Mouse (Mus musculus) cerebellum, adult 2 months (tissue): ENCODE data around the gene Rsph14. TPM values are rescaled to one million over a fixed set of nuclear protein-coding genes. Genes with fewer than 3 reads are reported as not detected.

Source experiments
- DNase-seq, 2 experiments: peaks; one replicate each; pipeline ENCODE4 v3.0.0; 2021
- H3K27ac ChIP-seq: fragments of 200-500 bp; 2 replicates; pipeline ENCODE4 v1.5.1; 2012; ENCODE audit warnings: low read length, control low read depth, inconsistent platforms; ENCODE audit not compliant: insufficient read depth
- H3K27me3 ChIP-seq: fragments of 200-500 bp; 2 replicates; pipeline ENCODE4 v1.6.1; 2012; ENCODE audit warnings: inconsistent platforms, mild to moderate bottlenecking, low read length, moderate library complexity; ENCODE audit not compliant: control insufficient read depth, insufficient read depth
- H3K4me1 ChIP-seq: fragments of 200-500 bp; 2 replicates; pipeline ENCODE4 v1.6.1; 2011; ENCODE audit warnings: low read length; ENCODE audit not compliant: control insufficient read depth, insufficient read depth
- H3K4me3 ChIP-seq: fragments of 200-500 bp; replicated peaks from 2 replicates; pipeline ENCODE3; 2011; ENCODE audit warnings: mild to moderate bottlenecking, low read depth, low read length, control low read depth; ENCODE audit not compliant: insufficient read depth
- CTCF ChIP-seq: fragments of 200-500 bp; IDR thresholded peaks from 2 replicates; pipeline ENCODE4 v1.5.1; 2011; ENCODE audit warnings: low read depth, mild to moderate bottlenecking, control low read depth, low read length, moderate library complexity, borderline replicate concordance; ENCODE audit not compliant: insufficient read depth
- POLR2A ChIP-seq: fragments of 200-500 bp; IDR thresholded peaks from 2 replicates; pipeline ENCODE4 v1.6.1; 2011; ENCODE audit warnings: low read length, control low read depth, borderline replicate concordance; ENCODE audit not compliant: insufficient read depth
- WGBS: fragments of 180-500 bp; shearing (Covaris S2); methylation state at CpG from one replicate; pipeline ENCODE4 v1.1.7; 2018; 5-methylcytosine and 5-hydroxymethylcytosine counted together
- polyA plus RNA-seq: library from polyadenylated mRNA; depleted of rRNA; stranded (reverse); fragments of >200 nt; gene quantifications from 2 replicates; pipeline ENCODE4 v1.2.3, GENCODE M21; 2012; rRNA removed

The Rsph14 gene
- polyA plus RNA-seq: 0.43 and 0.79 TPM in 2 replicates

- no peak within 1 kb of the TSS for H3K27ac ChIP-seq
- H3K27me3 ChIP-seq: no peaks in the 10 kb centered on the region
- TF ChIP-seq POLR2A (no peak), CTCF (no peak)
- DNase-seq: peak; percentile 68 to 75
- H3K4me3 ChIP-seq: no peak within 1 kb of the TSS
- WGBS: 13% methylated on average over 10 of the region's 10 CpGs
- H3K4me1 ChIP-seq: no peaks in the 10 kb centered on the region
These were observed at the start of gene Rsph14 for GRCm38 (mm10) chr10:75032395-75032794. Rsph14 (minus strand) TSS chr10:75032586.

GRCm38 (mm10) chr10:75078174-75079128 is 46.1 kb upstream of the Rsph14 start:
- no peak for TF ChIP-seq POLR2A
- no peak for TF ChIP-seq CTCF
- WGBS: 88% methylated on average over 14 of the region's 14 CpGs

GRCm38 (mm10) chr10:75075665-75076064 is 43.3 kb upstream of the Rsph14 start:
- no peak for DNase-seq
- no peak overlapping the region for H3K27ac ChIP-seq
- H3K4me3 ChIP-seq: no peak overlapping the region
- 78% methylated on average over 5 of the region's 5 CpGs for WGBS
- no peaks in the 10 kb centered on the region for H3K27me3 ChIP-seq
- TF ChIP-seq POLR2A: no peak
- H3K4me1 ChIP-seq: peaks cover 20% of the 10 kb centered on the region

More at GRCm38 (mm10) chr10:75078174-75079128, 46.1 kb upstream of the Rsph14 start:
- Histone ChIP-seq H3K4me1 (peaks cover 16% of the 10 kb centered on the region; the same call in 1 of the 2 replicates), H3K4me3 (no peak overlapping the region), H3K27me3 (no peaks in the 10 kb centered on the region), H3K27ac (no peak overlapping the region)
- no peak for DNase-seq

- 88% methylated on average over 11 of the region's 11 CpGs for WGBS
These were observed 38.0 kb upstream of the Rsph14 start for GRCm38 (mm10) chr10:75070281-75070976.

GRCm38 (mm10) chr10:75068624-75069328 is 36.4 kb upstream of the Rsph14 start:
- no peak for DNase-seq
- no peak for TF ChIP-seq CTCF
- no peak for TF ChIP-seq POLR2A
- H3K27me3 ChIP-seq: no peaks in the 10 kb centered on the region
- H3K27ac ChIP-seq: no peak overlapping the region
- H3K4me1 ChIP-seq: peaks cover 13% of the 10 kb centered on the region
- 65% methylated on average over 12 of the region's 12 CpGs for WGBS
- H3K4me3 ChIP-seq: no peak overlapping the region

More at GRCm38 (mm10) chr10:75070281-75070976, 38.0 kb upstream of the Rsph14 start:
- no peak for DNase-seq
- Histone ChIP-seq H3K27ac (no peak overlapping the region), H3K4me1 (peaks cover 13% of the 10 kb centered on the region), H3K27me3 (no peaks in the 10 kb centered on the region), H3K4me3 (no peak overlapping the region)
- TF ChIP-seq CTCF (no peak), POLR2A (no peak)

- DNase-seq: no peak
- no peak for TF ChIP-seq CTCF
- no peak for TF ChIP-seq POLR2A
- Histone ChIP-seq H3K27ac (no peak overlapping the region), H3K27me3 (no peaks in the 10 kb centered on the region), H3K4me3 (no peak overlapping the region), H3K4me1 (peaks cover 19% of the 10 kb centered on the region)
- WGBS: 16% methylated on average over 2 of the region's 2 CpGs
These were observed 35.7 kb upstream of the Rsph14 start for GRCm38 (mm10) chr10:75068086-75068485.

- no peak overlapping the region for H3K4me3 ChIP-seq
- H3K27me3 ChIP-seq: no peaks in the 10 kb centered on the region
- H3K27ac ChIP-seq: no peak overlapping the region
- DNase-seq: no peak
- peaks cover 21% of the 10 kb centered on the region for H3K4me1 ChIP-seq
- TF ChIP-seq POLR2A: no peak
- TF ChIP-seq CTCF: no peak
These were observed 35.1 kb upstream of the Rsph14 start for GRCm38 (mm10) chr10:75067446-75067845.
